Comparison of ENCODE assay signal across 22 mouse cellular contexts in the genomic region with DNA sequence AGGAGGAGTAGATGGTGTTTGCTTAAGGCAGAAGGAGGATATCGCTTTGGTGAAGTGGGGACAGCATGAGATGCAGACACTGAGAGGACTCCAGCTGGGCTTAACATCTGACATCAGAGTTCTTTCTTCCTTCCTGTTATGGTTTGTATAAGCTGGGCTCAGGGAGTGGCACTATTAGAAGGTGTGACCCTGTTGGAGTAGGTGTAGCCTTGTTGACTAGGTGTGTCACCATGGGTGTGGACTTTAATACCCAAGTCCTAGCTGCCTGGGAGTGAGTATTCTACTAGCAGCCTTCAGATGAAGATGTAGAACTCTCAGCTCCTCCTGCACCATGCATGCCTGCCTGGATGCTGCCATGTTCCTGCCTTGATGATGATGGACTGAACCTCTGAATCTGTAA.
"Had no signal": no experiment of that assay in that cellular context is flagged by ENCODE, and none has a peak within 500 bp of the region (broad histone marks: within the 10 kb centered on the region; RNA-seq: fewer than 3 reads in every experiment).

No protein-coding gene starts in this region.

- H3K4me1 ChIP-seq: liver, embryonic 15.5 days; lung, embryonic 15.5 days; megakaryocyte, embryonic 14.5 days; midbrain, embryonic 12.5 days; neural tube, embryonic 13.5 days; neural tube, embryonic 15.5 days had no signal

- DNase-seq: liver, postnatal 0 days; lung, adult 2 months; lung, postnatal 14 days; lung, postnatal 36 days; midbrain, embryonic 14.5 days; retina, postnatal 1 day; right cerebral cortex, adult 18-20 months; right cerebral cortex, postnatal 25 days; right cerebral cortex, postnatal 4 days; spleen, adult 18-20 months; thymus, postnatal 14 days; thymus, postnatal 36 days had no signal

- H3K36me3 ChIP-seq: liver, embryonic 15.5 days; lung, embryonic 15.5 days; midbrain, embryonic 12.5 days had no signal

- H3K4me3 ChIP-seq: liver, embryonic 15.5 days; lung, embryonic 15.5 days; megakaryocyte, embryonic 14.5 days; midbrain, embryonic 12.5 days; myocyte; neural tube, embryonic 13.5 days; neural tube, embryonic 15.5 days had no signal

- H3K9me3 ChIP-seq: liver, embryonic 15.5 days; lung, embryonic 15.5 days; megakaryocyte, embryonic 14.5 days; midbrain, embryonic 12.5 days; neural tube, embryonic 13.5 days; neural tube, embryonic 15.5 days had no signal

- H3K27ac ChIP-seq: liver, embryonic 15.5 days; lung, embryonic 15.5 days; macrophage; midbrain, embryonic 12.5 days; neural tube, embryonic 13.5 days; neural tube, embryonic 15.5 days had no signal

- H3K4me2 ChIP-seq: liver, embryonic 15.5 days; lung, embryonic 15.5 days; midbrain, embryonic 12.5 days; neural tube, embryonic 13.5 days; neural tube, embryonic 15.5 days had no signal

- ATAC-seq: liver, postnatal 0 days; lung, postnatal 0 days; midbrain, embryonic 16.5 days had no signal

- H3K27me3 ChIP-seq: liver, embryonic 15.5 days; lung, embryonic 15.5 days; midbrain, embryonic 12.5 days; neural tube, embryonic 13.5 days; neural tube, embryonic 15.5 days had no signal

- H3K9ac ChIP-seq: liver, embryonic 15.5 days; liver, postnatal 0 days; lung, embryonic 15.5 days; midbrain, embryonic 12.5 days; neural tube, embryonic 13.5 days; neural tube, embryonic 15.5 days had no signal
